Mouse (Mus musculus): ENCODE measurements around the gene Eng.

DNA sequence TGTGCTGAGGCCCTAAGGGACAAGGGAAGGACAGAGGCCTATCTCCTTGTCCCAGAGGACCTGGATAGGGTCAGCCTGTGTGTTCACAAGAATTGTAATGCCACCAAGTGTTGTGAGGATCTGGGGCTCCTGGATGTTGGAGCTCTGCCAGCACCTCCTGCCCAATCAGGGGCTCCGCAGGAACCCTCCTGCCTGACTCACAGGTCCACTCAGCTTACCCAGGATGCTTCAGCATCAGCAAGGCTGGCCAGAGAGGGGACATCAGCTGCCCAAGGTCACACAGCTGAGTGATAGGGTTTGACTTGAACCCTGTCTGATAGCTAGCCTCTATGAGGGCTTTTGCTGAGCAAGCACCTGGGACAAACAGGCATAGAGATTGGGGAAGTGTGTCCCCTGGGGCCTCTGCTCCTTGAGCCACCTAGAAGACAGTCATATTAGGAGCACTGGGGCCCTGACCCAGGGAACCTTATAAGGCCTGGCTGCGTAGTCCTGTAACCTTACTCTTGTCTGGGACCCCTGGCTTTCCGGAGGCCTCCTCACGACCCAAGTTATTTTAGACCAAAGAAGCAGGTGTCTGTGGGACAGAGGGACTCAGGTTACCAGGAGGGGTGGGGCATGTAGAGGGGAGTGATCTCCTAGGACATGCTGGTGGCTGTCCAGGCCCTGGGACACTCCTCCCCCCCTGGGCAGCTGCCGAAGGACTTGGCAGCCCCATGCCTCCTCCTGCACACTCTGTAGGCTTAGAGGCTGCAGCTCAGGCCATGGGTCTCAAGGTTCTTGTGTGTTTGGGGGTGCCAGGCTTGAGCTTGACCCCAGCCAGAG lies 20.3 kb upstream of the Eng start:
- TF ChIP-seq POLR2A (IDR thresholded peaks at IDR 0.05; ENCODE audit: borderline replicate concordance, extremely low read depth, low read depth, low read length) = no peak
- no peak for TF ChIP-seq CTCF (IDR thresholded peaks at IDR 0.05; ENCODE audit: insufficient read depth, low read length)
